Mouse (Mus musculus) cortical plate, adult 2 months (tissue): ENCODE results near the gene Ist1. TPM values are rescaled to one million over a fixed set of nuclear protein-coding genes. Genes with fewer than 3 reads are reported as not detected.

Source experiments
- H3K27ac ChIP-seq: fragments of 200-500 bp; 2 replicates; pipeline ENCODE4 v1.5.1; 2012; ENCODE audit warnings: low read length, control low read depth, inconsistent platforms; ENCODE audit not compliant: insufficient read depth
- H3K4me1 ChIP-seq: fragments of 200-500 bp; 2 replicates; pipeline ENCODE4 v1.6.1; 2011; ENCODE audit warnings: low read length; ENCODE audit not compliant: control insufficient read depth, insufficient read depth
- H3K4me3 ChIP-seq: fragments of 200-500 bp; 2 replicates; pipeline ENCODE4 v1.5.1; 2011; ENCODE audit warnings: mild to moderate bottlenecking, low read length, control low read depth; ENCODE audit not compliant: insufficient read depth
- CTCF ChIP-seq: fragments of 200-500 bp; IDR thresholded peaks from 2 replicates; pipeline ENCODE4 v1.5.1; 2011; ENCODE audit warnings: mild to moderate bottlenecking, control low read depth, low read length; ENCODE audit not compliant: insufficient read depth; ENCODE audit errors: extremely low read depth
- POLR2A ChIP-seq: fragments of 200-500 bp; IDR thresholded peaks from 2 replicates; pipeline ENCODE4 v1.6.1; 2011; ENCODE audit warnings: mild to moderate bottlenecking, low read length, control low read depth; ENCODE audit not compliant: insufficient read depth; ENCODE audit errors: extremely low read depth
- polyA plus RNA-seq: library from polyadenylated mRNA; depleted of rRNA; stranded (reverse); fragments of >200 nt; gene quantifications from 2 replicates; pipeline ENCODE4 v1.2.3, GENCODE M21; 2012; rRNA removed

Ist1 gene
- polyA plus RNA-seq, result 88.1 and 88.9 TPM in 2 replicates

- Histone ChIP-seq H3K27ac (peak within 1 kb of the TSS; percentile 67), H3K4me3 (peak within 1 kb of the TSS; percentile 89), H3K4me1 (peaks cover 9% of the 10 kb centered on the region)
- TF ChIP-seq POLR2A (peak; percentile 94), CTCF (no peak)
These were observed at the start of gene Ist1 for GRCm38 (mm10) chr8:109693146-109693900. Gene Ist1 (minus strand): TSS chr8:109693260.

GRCm38 (mm10) chr8:109738049-109738380, 45.0 kb upstream of the Ist1 start:
- TF ChIP-seq POLR2A (no peak), CTCF (no peak)
- peak overlapping the region; percentile 83; the same call in 1 of the 2 replicates for H3K4me3 ChIP-seq
- peaks cover 4% of the 10 kb centered on the region for H3K4me1 ChIP-seq
- no peak overlapping the region for H3K27ac ChIP-seq

DNA sequence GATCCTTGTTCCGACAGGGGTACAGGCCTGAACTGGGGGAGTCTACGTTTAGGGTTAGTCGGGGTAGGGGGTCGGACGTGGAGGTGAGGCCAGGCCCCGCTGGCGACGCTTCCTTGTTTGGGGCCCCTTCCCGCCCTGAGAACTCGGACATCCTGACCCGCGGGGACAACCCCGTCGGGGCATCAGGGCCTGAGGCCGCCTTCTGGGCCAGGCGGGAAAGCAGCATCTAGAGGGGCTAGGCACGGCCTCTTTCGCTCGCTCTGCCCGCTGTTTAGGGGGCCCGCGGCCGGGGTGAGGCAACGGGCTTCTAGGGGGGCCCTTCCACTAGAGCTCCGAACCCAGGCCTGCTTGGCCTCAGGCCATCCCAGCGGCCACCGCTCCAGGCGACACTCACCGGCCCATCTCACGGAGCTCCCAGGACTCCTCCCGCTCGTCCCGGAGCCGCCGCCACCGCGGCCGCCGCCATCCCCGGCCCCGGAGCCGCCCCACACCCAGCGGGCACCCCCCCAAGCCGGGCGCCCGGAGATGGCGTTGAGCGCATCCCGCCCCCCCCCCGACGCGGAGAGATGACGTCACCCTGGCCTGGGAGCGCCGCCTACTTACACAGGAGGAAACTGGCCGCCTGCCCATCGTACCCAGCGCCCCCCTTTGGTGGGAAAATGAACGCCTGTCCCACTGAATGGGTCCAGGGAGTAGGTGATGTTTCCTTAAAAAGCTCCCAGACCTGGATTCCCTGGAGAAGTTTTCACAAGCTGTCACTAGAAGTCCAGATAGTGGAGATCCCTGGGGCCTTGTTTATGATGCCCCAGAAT, 44.4 kb upstream of the Ist1 start, which contains the start of gene Atxn1l:
Atxn1l (minus strand) TSS at position 503 of the 812 bp plus-strand sequence.
- no peak for TF ChIP-seq POLR2A
- TF ChIP-seq CTCF, result peak; percentile 39
- Histone ChIP-seq H3K27ac (no peak within 1 kb of the TSS), H3K4me1 (peaks cover 4% of the 10 kb centered on the region), H3K4me3 (peak within 1 kb of the TSS; percentile 83)

- no peak for TF ChIP-seq POLR2A
- no peak for TF ChIP-seq CTCF
- no peak overlapping the region for H3K27ac ChIP-seq
- H3K4me1 ChIP-seq, result peaks cover 4% of the 10 kb centered on the region
- H3K4me3 ChIP-seq, result peak overlapping the region; percentile 83
These were observed 43.8 kb upstream of the Ist1 start for GRCm38 (mm10) chr8:109736819-109737218.

DNA sequence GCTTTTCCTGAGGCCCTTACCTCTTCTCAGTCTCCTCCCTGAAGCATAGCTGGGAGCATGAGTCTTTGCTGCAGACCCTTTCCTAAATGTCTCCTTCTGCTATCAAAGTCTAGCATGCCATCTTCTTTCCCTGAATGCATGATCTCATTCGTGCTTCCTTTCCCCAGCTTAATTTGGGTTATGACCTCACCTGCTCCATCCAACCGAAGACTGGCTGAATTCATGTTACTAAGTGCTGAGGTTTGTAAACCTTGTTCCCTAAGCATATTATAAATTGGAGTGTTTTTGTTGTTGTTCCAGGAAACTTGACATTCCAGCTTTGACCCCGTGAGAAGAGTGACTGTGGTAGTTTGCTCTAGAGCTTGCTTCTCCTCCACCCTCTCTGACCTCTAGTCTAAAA, 41.0 kb upstream of the Ist1 start:
- no peak for TF ChIP-seq CTCF
- TF ChIP-seq POLR2A, result no peak
- H3K4me1 ChIP-seq, result peaks cover 7% of the 10 kb centered on the region
- no peak overlapping the region for H3K27ac ChIP-seq
- H3K4me3 ChIP-seq, result no peak overlapping the region

DNA sequence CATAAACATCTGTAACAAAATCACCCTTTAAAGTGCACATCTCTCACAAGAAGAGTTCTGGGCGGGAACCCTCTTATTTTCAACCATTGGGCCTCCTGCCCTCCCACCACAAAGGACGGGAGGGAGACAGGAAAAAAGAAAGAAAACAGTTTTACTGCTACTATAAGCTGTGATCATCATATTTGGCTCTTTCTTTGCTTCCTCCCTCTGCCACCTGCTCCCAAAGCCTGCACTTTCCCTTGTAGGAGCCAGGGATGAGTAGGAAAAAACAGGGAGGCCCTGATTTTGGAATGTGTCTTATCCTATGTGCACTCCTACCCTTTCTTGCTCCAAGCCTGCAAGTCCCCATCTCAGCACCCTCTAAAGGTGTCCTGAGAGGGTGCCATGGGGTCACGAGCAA, 38.0 kb upstream of the Ist1 start:
- Histone ChIP-seq H3K4me3 (no peak overlapping the region), H3K27ac (no peak overlapping the region), H3K4me1 (peaks cover 3% of the 10 kb centered on the region)
- TF ChIP-seq POLR2A (no peak), CTCF (no peak)

- TF ChIP-seq CTCF, result no peak
- no peak for TF ChIP-seq POLR2A
- no peak overlapping the region for H3K4me3 ChIP-seq
- H3K4me1 ChIP-seq, result no peaks in the 10 kb centered on the region
- H3K27ac ChIP-seq, result no peak overlapping the region
These were observed 32.0 kb upstream of the Ist1 start for GRCm38 (mm10) chr8:109725106-109725505.

- no peak for TF ChIP-seq POLR2A
- no peak for TF ChIP-seq CTCF
- Histone ChIP-seq H3K27ac (no peak overlapping the region), H3K4me1 (peaks cover 2% of the 10 kb centered on the region), H3K4me3 (no peak overlapping the region)
These were observed 21.9 kb upstream of the Ist1 start for GRCm38 (mm10) chr8:109714961-109715360.

- H3K27ac ChIP-seq, result no peak overlapping the region
- H3K4me3 ChIP-seq, result no peak overlapping the region
- peaks cover 2% of the 10 kb centered on the region for H3K4me1 ChIP-seq
- no peak for TF ChIP-seq CTCF
- TF ChIP-seq POLR2A, result no peak
These were observed 19.5 kb upstream of the Ist1 start for GRCm38 (mm10) chr8:109712521-109712920.
